Mouse (Mus musculus) liver, adult 10 weeks (tissue): Measurements from ENCODE around the gene Prss56. TPM values are rescaled to one million over a fixed set of nuclear protein-coding genes. Genes with fewer than 3 reads are reported as not detected.

Experiments used
- polyA plus RNA-seq: library from polyadenylated mRNA; stranded (reverse); fragments of 350-450 nt; fragmentation: Illumina TruSeq; extraction: RNeasy Lipid Tissue Mini Kit (QIAGEN cat#74804); gene quantifications from one replicate; pipeline ENCODE4 v1.2.3, GENCODE M21; 2014; ENCODE audit warnings: low read depth, low replicate concordance

Prss56 gene
- polyA plus RNA-seq: not detected

DNA sequence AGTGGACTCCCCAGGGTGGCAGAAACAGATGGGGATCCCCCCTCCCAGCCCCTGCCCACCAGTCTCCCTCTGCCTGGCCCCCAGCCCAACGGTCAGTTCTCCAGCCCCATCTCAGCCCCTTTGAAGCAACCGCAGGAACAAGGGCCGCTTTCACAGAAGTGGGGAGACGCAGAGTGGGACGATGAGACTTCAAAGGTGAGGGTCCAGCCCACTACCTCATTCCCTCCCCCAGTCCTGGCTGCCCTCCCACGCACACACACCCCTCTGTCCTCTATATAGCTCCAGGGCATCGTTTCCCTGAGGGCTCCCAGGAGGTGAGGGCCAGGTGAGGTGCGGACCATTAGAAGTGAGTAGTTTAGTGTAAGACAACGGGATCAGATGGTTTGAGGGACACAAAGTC is at the start of gene Prss56:
Gene Prss56 (plus strand): TSS at position 301 of the 400 bp plus-strand sequence.

DNA sequence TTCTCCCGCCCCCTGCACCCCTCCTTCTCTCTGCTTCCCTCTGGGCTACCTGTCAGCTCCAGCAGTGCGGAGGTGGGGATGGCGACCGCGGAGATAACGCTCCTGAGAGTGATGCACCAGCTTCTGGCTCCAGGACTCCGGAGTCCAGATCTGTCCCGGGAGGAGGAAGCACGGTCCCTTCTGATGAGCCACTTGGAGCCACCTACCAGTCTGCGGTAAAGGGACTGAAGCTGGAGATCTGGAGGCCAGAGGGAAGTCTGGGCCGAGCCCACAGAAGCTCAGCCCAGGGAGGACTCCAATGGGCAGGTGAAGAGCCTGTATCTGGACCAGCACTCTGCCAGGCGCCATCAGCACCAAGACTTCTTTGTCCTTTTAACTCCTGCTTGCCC is 26.9 kb upstream of the Prss56 start, which contains the start of gene Ecel1:
Gene Ecel1 (minus strand): TSS at position 323 of the 389 bp plus-strand sequence.

DNA sequence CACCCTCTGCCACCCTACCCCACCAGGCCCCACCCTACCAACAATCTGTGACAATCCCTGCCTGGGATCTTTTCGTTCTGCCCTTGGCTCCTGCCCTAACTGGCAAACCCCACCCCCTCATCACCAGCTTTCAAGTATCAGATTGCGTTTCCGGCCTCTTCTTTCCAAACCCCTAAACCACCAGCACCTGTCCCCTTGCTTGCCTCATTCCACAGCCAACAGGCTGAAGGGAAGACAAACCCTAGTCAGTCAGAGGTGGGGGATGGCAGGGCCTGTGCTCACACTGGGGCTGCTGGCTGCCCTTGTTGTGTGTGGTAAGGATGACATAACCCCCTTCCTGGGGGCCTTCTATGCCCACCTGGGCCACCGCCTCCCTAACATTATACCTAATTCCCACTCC is 7.3 kb downstream of the Prss56 start, which contains the start of gene Chrnd:
Gene Chrnd (plus strand): TSS at position 179 of the 400 bp plus-strand sequence.

DNA sequence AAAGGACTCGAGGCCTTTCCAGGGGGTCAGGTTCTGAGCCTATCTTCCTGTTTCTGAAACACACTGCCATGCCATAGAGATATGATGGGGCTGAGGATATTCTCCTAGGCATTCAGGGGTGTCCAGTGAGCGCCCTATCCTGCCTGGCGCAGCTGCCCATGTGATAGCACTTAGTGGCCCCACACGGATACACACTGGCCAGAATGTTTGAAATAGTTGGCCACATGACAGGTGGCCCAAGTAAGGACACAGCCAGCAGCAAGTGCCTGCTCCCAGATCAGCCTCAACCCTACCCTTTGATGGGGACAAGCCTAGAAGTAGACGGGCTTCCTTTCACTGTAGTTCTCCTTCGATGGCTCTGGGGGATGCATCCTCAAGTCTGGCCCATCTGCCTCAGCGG is 21.4 kb downstream of the Prss56 start, which contains the start of gene Chrng:
Gene Chrng (plus strand): TSS at position 193 of the 400 bp plus-strand sequence.

DNA sequence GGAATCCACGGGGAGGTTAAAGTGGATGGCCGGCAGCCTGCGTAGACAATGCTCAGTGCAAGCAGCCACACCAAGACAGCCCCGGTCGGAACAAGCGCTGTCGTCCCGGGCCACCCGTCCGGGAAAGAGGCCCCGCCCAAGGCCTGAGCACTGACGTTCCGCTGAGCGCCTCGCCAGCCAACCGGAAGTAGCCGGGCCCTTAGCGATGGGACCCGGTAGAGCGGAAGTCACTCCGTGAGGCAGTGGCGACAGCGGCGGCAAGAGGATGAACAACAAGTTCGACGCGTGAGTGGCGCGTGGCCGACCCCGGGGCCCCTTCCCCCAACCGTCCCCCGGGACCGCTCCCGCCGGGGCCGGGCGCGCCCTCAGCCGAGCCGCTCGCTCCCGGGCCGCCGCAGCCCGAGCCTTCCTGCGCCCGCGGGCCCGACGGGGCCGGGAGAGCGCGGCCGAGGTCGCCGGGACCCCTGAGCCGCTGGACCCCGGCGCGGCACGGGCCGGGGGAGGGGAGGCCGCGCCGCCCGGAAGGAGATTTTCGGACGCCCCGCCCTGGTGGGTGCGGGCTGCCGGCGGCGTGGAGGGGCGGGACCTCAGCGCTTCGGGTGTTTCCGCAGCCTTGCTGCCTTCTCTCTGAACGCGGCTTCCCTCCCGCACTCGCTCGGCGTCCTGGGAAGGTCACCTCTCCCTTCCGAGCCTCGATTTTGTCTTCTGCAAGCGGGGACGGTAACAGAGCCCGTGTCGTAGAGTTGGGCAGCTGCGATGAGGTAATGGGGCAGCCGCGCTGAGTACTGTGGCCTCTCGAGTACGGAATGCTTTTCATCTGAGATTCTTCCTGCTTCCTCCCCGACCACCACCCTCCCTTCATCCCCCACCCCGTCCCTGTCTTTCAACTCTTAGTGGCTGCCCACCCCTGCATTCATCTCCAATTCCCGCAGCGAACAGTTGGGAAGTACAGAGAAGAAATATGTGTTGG is 30.9 kb downstream of the Prss56 start, which contains the start of gene Eif4e2:
Gene Eif4e2 (plus strand): TSS at position 180 of the 970 bp plus-strand sequence.

Other genes starting within 250 kb of the Prss56 start
- not detected for gene Alppl2, start 93.4 kb upstream of the Prss56 start, polyA plus RNA-seq
- not detected for gene Alpi, start 81.7 kb upstream of the Prss56 start, polyA plus RNA-seq
- gene Akp3, start 58.3 kb upstream of the Prss56 start, polyA plus RNA-seq: not detected
- gene Ecel1, start 26.8 kb upstream of the Prss56 start, polyA plus RNA-seq: not detected
- gene Chrnd, start 7.3 kb downstream of the Prss56 start, polyA plus RNA-seq: not detected
- gene Chrng, start 21.3 kb downstream of the Prss56 start, polyA plus RNA-seq: not detected
- 19.3 TPM for gene Eif4e2, start 30.6 kb downstream of the Prss56 start, polyA plus RNA-seq
- gene Efhd1, start 81.0 kb downstream of the Prss56 start, polyA plus RNA-seq: 0.82 TPM
- 33.4 TPM for gene Gigyf2, start 143.7 kb downstream of the Prss56 start, polyA plus RNA-seq
- gene Kcnj13, start 211.4 kb downstream of the Prss56 start, polyA plus RNA-seq: not detected